Mouse (Mus musculus) intestine, embryonic 14.5 days (tissue): ENCODE results near the gene Slfnl1. TPM values are rescaled to one million over a fixed set of nuclear protein-coding genes. Genes with fewer than 3 reads are reported as not detected.
A peak's percentile ranks its signal among the peaks of the same experiment; 100 is the strongest.

Experiments used
- ATAC-seq: fragments of 200-750 bp; cut with Nextera tagmentation; replicated peaks from 2 replicates; pipeline ENCODE4 v1.8.0; 2017; ENCODE audit warnings: low read depth, moderate number of reproducible peaks, moderate TSS enrichment, moderate library complexity; ENCODE audit not compliant: low FRiP score, low TSS enrichment
- DNase-seq: peaks from one replicate; pipeline ENCODE4 v3.0.0-alpha.2; 2018; ENCODE audit warnings: low spot score
- H3K27ac ChIP-seq: fragments of 300-500 bp; sonication (generic); 2 replicates; pipeline ENCODE4 v1.5.1; 2014; ENCODE audit warnings: low read depth, mild to moderate bottlenecking, control low read depth
- H3K27me3 ChIP-seq: fragments of 300-500 bp; sonication (generic); replicated peaks from 2 replicates; pipeline ENCODE4 v1.6.1; 2014; ENCODE audit warnings: low read length, control low read depth; ENCODE audit not compliant: control insufficient read depth, insufficient read depth
- H3K36me3 ChIP-seq: fragments of 300-500 bp; sonication (generic); 2 replicates; pipeline ENCODE4 v1.6.1; 2014; ENCODE audit warnings: low read length, control low read depth; ENCODE audit not compliant: control insufficient read depth, insufficient read depth
- H3K4me1 ChIP-seq: fragments of 300-500 bp; sonication (generic); replicated peaks from 2 replicates; pipeline ENCODE4 v1.6.1; 2014; ENCODE audit warnings: low read length, control low read depth, mixed read lengths; ENCODE audit not compliant: control insufficient read depth, insufficient read depth
- H3K4me2 ChIP-seq: fragments of 300-500 bp; sonication (generic); 2 replicates; pipeline ENCODE4 v1.6.1; 2014; ENCODE audit warnings: low read length
- H3K4me3 ChIP-seq: fragments of 300-500 bp; sonication (generic); 2 replicates; pipeline ENCODE4 v1.5.1; 2014; ENCODE audit warnings: low read depth, low read length, control low read depth, mixed read lengths
- H3K9ac ChIP-seq: fragments of 300-500 bp; sonication (generic); 2 replicates; pipeline ENCODE4 v1.6.1; 2014; ENCODE audit warnings: mild to moderate bottlenecking, low read length
- H3K9me3 ChIP-seq: fragments of 300-500 bp; sonication (generic); 2 replicates; pipeline ENCODE4 v1.6.1; 2016; ENCODE audit warnings: low read length, control low read depth; ENCODE audit not compliant: control insufficient read depth
- WGBS: fragments of 180-500 bp; shearing (Covaris S2); extraction: QIAGEN DNeasy Blood & Tissue Kit; methylation state at CpG from one replicate; pipeline ENCODE4 v1.1.7; 2014; 5-methylcytosine and 5-hydroxymethylcytosine counted together
- polyA plus RNA-seq: library from polyadenylated mRNA; unstranded; fragments of >200 nt; fragmentation: Nextera tagmentation; extraction: Ambion mirVana; gene quantifications from 2 replicates; pipeline ENCODE4 v1.2.1, GENCODE M21; 2014

Slfnl1 gene
- polyA plus RNA-seq, 1 experiment from 2014 or later, result not detected

- Histone ChIP-seq H3K4me1 (peaks cover 32% of the 10 kb centered on the region), H3K9me3 (no peaks in the 10 kb centered on the region), H3K36me3 (peaks cover 11% of the 10 kb centered on the region), H3K27me3 (no peaks in the 10 kb centered on the region), H3K4me2 (peak within 1 kb of the TSS; percentile 90), H3K27ac (peak within 1 kb of the TSS; percentile 94), H3K4me3 (peak within 1 kb of the TSS; percentile 76), H3K9ac (peak within 1 kb of the TSS; percentile 95)
- ATAC-seq, result peak; percentile 97
- WGBS, result under 1% methylated on average over 94 of the region's 97 CpGs
- peak; percentile 99 for DNase-seq
Measured at GRCm38 (mm10) chr4:120569486-120570437, 37.7 kb downstream of the Slfnl1 start, which contains the start of gene Ctps. Gene Ctps (minus strand): TSS chr4:120570276.

- Histone ChIP-seq H3K27ac (peak overlapping the region; percentile 94), H3K4me1 (peaks cover 32% of the 10 kb centered on the region), H3K36me3 (peaks cover 3% of the 10 kb centered on the region; the same call in 1 of the 2 replicates), H3K27me3 (no peaks in the 10 kb centered on the region), H3K4me2 (peak overlapping the region; percentile 90), H3K9me3 (no peaks in the 10 kb centered on the region), H3K4me3 (peak overlapping the region; percentile 76), H3K9ac (peak overlapping the region; percentile 95)
- ATAC-seq, result peak; percentile 63; the same call in 1 of the 2 replicates
- WGBS, result 2% methylated on average over 27 of the region's 27 CpGs
- DNase-seq, result no peak
Measured at GRCm38 (mm10) chr4:120570438-120571069, 38.5 kb downstream of the Slfnl1 start.

- Histone ChIP-seq H3K9ac (peak overlapping the region; percentile 95; the same call in 1 of the 2 replicates), H3K4me2 (peak overlapping the region; percentile 90), H3K27ac (peak overlapping the region; percentile 94; the same call in 1 of the 2 replicates), H3K9me3 (no peaks in the 10 kb centered on the region), H3K4me1 (peaks cover 32% of the 10 kb centered on the region), H3K4me3 (peak overlapping the region; percentile 76), H3K27me3 (no peaks in the 10 kb centered on the region), H3K36me3 (peaks cover 3% of the 10 kb centered on the region; the same call in 1 of the 2 replicates)
- ATAC-seq (no peak), DNase-seq (no peak)
- WGBS, result 67% methylated on average over 3 of the region's 3 CpGs
Measured at GRCm38 (mm10) chr4:120571070-120571464, 39.0 kb downstream of the Slfnl1 start.

GRCm38 (mm10) chr4:120571691-120572090 lies 39.7 kb downstream of the Slfnl1 start:
- Histone ChIP-seq H3K9me3 (no peaks in the 10 kb centered on the region), H3K36me3 (peaks cover 1% of the 10 kb centered on the region; the same call in 1 of the 2 replicates), H3K4me3 (no peak overlapping the region), H3K27me3 (no peaks in the 10 kb centered on the region), H3K4me1 (peaks cover 32% of the 10 kb centered on the region), H3K27ac (no peak overlapping the region), H3K4me2 (no peak overlapping the region), H3K9ac (no peak overlapping the region)
- ATAC-seq (no peak), DNase-seq (no peak)
- 53% methylated on average over 3 of the region's 3 CpGs for WGBS

- Histone ChIP-seq H3K4me2 (no peak overlapping the region), H3K27me3 (no peaks in the 10 kb centered on the region), H3K4me3 (no peak overlapping the region), H3K9ac (no peak overlapping the region), H3K4me1 (no peaks in the 10 kb centered on the region), H3K27ac (no peak overlapping the region), H3K9me3 (no peaks in the 10 kb centered on the region), H3K36me3 (no peaks in the 10 kb centered on the region)
- no peak for DNase-seq
- 77% methylated on average over 5 of the region's 5 CpGs for WGBS
- no peak for ATAC-seq
Measured at GRCm38 (mm10) chr4:120580894-120581293, 48.9 kb downstream of the Slfnl1 start.

GRCm38 (mm10) chr4:120581711-120582110 lies 49.7 kb downstream of the Slfnl1 start:
- no peak overlapping the region for H3K4me3 ChIP-seq
- no peak overlapping the region for H3K4me2 ChIP-seq
- WGBS, result 78% methylated on average over 9 of the region's 9 CpGs
- no peak for DNase-seq
- H3K9ac ChIP-seq, result no peak overlapping the region
- H3K9me3 ChIP-seq, result no peaks in the 10 kb centered on the region
- no peak overlapping the region for H3K27ac ChIP-seq
- no peak for ATAC-seq
- H3K36me3 ChIP-seq, result no peaks in the 10 kb centered on the region
- no peaks in the 10 kb centered on the region for H3K4me1 ChIP-seq
- H3K27me3 ChIP-seq, result no peaks in the 10 kb centered on the region

Other genes starting within 250 kb of the Slfnl1 start
- 0.39 and 0.50 TPM in 2 replicates for gene Foxo6, start 244.9 kb upstream of the Slfnl1 start, polyA plus RNA-seq
- 36.6 and 43.3 TPM in 2 replicates for gene Scmh1, start 127.0 kb upstream of the Slfnl1 start, polyA plus RNA-seq
- 94.5 and 107 TPM in 2 replicates for gene Ctps, start 38.0 kb downstream of the Slfnl1 start, polyA plus RNA-seq
- gene Gm8439, start 56.5 kb downstream of the Slfnl1 start, polyA plus RNA-seq, result not detected in 2 replicates
- gene Cited4, start 134.3 kb downstream of the Slfnl1 start, polyA plus RNA-seq, result 0.77 and 1.2 TPM in 2 replicates
- 2.1 and 2.7 TPM in 2 replicates for gene Kcnq4, start 216.4 kb downstream of the Slfnl1 start, polyA plus RNA-seq